Mouse (Mus musculus) gastrocnemius, postnatal 4 days (tissue): ENCODE results near the gene Cish. TPM values are rescaled to one million over a fixed set of nuclear protein-coding genes. Genes with fewer than 3 reads are reported as not detected.

Experiments used
- DNase-seq, 2 experiments: peaks; one replicate each; pipeline ENCODE4 v3.0.0; 2021 to 2022; ENCODE audit warnings: low spot score in 2 of 2, mixed read lengths in 2 of 2
- total RNA-seq, 2 experiments: library from RNA; stranded (reverse); gene quantifications; 2 replicates each; pipeline ENCODE4 v1.2.3; 2021

The Cish gene
- total RNA-seq, 2 experiments from 2014 or later, result 17.3 to 21.7 TPM

- DNase-seq, result no peak
Measured at GRCm38 (mm10) chr9:107312811-107313584, 17.2 kb downstream of the Cish start.

GRCm38 (mm10) chr9:107313926-107314325, 18.1 kb downstream of the Cish start:
- no peak for DNase-seq

- no peak for DNase-seq
Measured at GRCm38 (mm10) chr9:107315791-107316190, 20.0 kb downstream of the Cish start.

- DNase-seq, result no peak
Measured at GRCm38 (mm10) chr9:107322461-107323050, 26.7 kb downstream of the Cish start.

GRCm38 (mm10) chr9:107323558-107323957, 27.7 kb downstream of the Cish start:
- peak in 1 of 2 experiments; percentile 74 for DNase-seq

GRCm38 (mm10) chr9:107324799-107325561, 29.2 kb downstream of the Cish start:
- DNase-seq, result no peak

GRCm38 (mm10) chr9:107325904-107326303, 30.1 kb downstream of the Cish start:
- DNase-seq, result peak in 1 of 2 experiments; percentile 43

GRCm38 (mm10) chr9:107327879-107328620, 32.2 kb downstream of the Cish start:
- no peak for DNase-seq

- no peak for DNase-seq
Measured at GRCm38 (mm10) chr9:107330791-107331190, 35.0 kb downstream of the Cish start.

GRCm38 (mm10) chr9:107333686-107334085, 37.9 kb downstream of the Cish start:
- no peak for DNase-seq

- no peak for DNase-seq
Measured at GRCm38 (mm10) chr9:107334356-107334755, 38.5 kb downstream of the Cish start.

- DNase-seq, result no peak
Measured at GRCm38 (mm10) chr9:107335046-107335445, 39.2 kb downstream of the Cish start.

GRCm38 (mm10) chr9:107335909-107336308, 40.1 kb downstream of the Cish start:
- DNase-seq, result peak; percentile 61 to 66

- DNase-seq, result no peak
Measured at GRCm38 (mm10) chr9:107336386-107336785, 40.6 kb downstream of the Cish start.

- peak; percentile 58 to 78 for DNase-seq
Measured at GRCm38 (mm10) chr9:107338172-107338883, 42.5 kb downstream of the Cish start, which contains the start of gene Hemk1. Gene Hemk1, minus strand, starts transcription at chr9:107338350.

- peak; percentile 85 to 92 for DNase-seq
Measured at GRCm38 (mm10) chr9:107340267-107340859, 44.5 kb downstream of the Cish start, which contains the start of gene 6430571L13Rik. Gene 6430571L13Rik, plus strand, starts transcription at chr9:107340602.

GRCm38 (mm10) chr9:107340911-107341645, 45.3 kb downstream of the Cish start:
- no peak for DNase-seq

- no peak for DNase-seq
Measured at GRCm38 (mm10) chr9:107342201-107342709, 46.4 kb downstream of the Cish start.
